Mouse (Mus musculus): ENCODE results near the gene Abca16. TPM values are rescaled to one million over a fixed set of nuclear protein-coding genes. Genes with fewer than 3 reads are reported as not detected.

Abca16 gene
- not detected in 2 replicates for total RNA-seq (2014; rRNA removed)
- not detected in 2 replicates for polyA plus RNA-seq (2015; fragmentation: Nextera tagmentation; extraction: Ambion mirVana)

DNA sequence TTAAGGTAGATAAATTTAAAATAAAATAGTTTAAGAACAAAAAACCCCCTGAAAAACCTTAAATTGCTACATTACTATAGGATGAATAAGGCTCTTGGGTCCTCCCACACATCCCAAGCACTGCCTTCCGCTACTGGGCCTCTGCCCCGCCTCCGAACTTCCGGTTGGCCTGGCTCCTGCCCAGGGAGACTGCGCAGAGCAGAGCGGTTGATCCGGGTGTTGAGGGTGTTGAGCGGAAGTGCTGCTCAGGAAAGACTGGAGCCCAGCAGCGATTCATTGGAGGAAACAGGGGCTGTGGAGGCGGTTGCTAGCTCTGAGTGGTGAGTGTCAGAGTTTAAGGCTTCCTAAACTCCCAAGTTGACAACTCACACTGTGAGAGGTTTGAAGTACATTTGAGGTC, at the start of gene Abca16:
Abca16 (plus strand) TSS at position 201 of the 400 bp plus-strand sequence.
- no peak for DNase-seq (ENCODE audit: low spot score)
- no peak within 1 kb of the TSS for H3K4me3 ChIP-seq (ENCODE audit: low read depth, low read length)
- H3K4me1 ChIP-seq (ENCODE audit: insufficient read depth, low read length) = no peaks in the 10 kb centered on the region
- no peaks in the 10 kb centered on the region for H3K36me3 ChIP-seq (ENCODE audit: insufficient read depth, low read length)
- H3K27ac ChIP-seq (ENCODE audit: low read depth, low read length) = no peak within 1 kb of the TSS
- WGBS = 79% methylated on average over 10 of the region's 10 CpGs
- H3K9ac ChIP-seq (replicated peaks; ENCODE audit: low read length, poor library complexity, severe bottlenecking) = no peak within 1 kb of the TSS
- H3K27me3 ChIP-seq (ENCODE audit: insufficient read depth, low read length) = no peaks in the 10 kb centered on the region
- H3K9me3 ChIP-seq (ENCODE audit: low read length) = no peaks in the 10 kb centered on the region
- no peak for TF ChIP-seq CTCF (IDR thresholded peaks at IDR 0.05)
- no peak for ATAC-seq (ENCODE audit: low FRiP score)
- no peak within 1 kb of the TSS for H3K4me2 ChIP-seq (ENCODE audit: low read depth, low read length, poor library complexity, severe bottlenecking)

DNA sequence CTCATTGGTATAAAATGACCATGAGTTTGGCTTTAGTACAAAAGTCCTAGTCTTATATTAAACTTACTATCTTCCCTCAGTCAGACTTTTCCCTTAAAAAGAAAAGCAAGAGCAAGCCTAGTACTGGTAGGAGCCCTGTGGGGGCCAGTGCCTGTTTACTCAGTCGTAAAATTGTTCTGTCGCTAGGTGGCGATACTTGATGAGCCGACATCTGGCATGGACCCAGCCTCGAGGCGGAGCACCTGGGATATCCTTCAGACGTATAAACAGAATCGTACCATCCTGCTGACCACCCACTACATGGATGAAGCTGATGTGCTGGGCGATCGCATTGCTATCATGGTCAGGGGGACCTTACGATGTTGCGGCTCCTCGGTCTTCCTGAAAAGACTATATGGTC, 48.3 kb upstream of the Abca16 start:
- Histone ChIP-seq H3K4me2 (ENCODE audit: low read depth, low read length, poor library complexity, severe bottlenecking) (no peak overlapping the region), H3K9ac (replicated peaks; ENCODE audit: low read length, poor library complexity, severe bottlenecking) (no peak overlapping the region), H3K9me3 (ENCODE audit: low read length) (no peaks in the 10 kb centered on the region), H3K27ac (ENCODE audit: low read depth, low read length) (no peak overlapping the region), H3K27me3 (ENCODE audit: insufficient read depth, low read length) (no peaks in the 10 kb centered on the region), H3K4me1 (ENCODE audit: insufficient read depth, low read length) (no peaks in the 10 kb centered on the region), H3K36me3 (ENCODE audit: insufficient read depth, low read length) (no peaks in the 10 kb centered on the region), H3K4me3 (ENCODE audit: low read depth, low read length) (no peak overlapping the region)
- DNase-seq (ENCODE audit: low spot score) = peak; percentile 7
- peak; percentile 27 for TF ChIP-seq CTCF (IDR thresholded peaks at IDR 0.05)
- 38% methylated on average over 13 of the region's 13 CpGs for WGBS
- no peak for ATAC-seq (ENCODE audit: low FRiP score)

DNA sequence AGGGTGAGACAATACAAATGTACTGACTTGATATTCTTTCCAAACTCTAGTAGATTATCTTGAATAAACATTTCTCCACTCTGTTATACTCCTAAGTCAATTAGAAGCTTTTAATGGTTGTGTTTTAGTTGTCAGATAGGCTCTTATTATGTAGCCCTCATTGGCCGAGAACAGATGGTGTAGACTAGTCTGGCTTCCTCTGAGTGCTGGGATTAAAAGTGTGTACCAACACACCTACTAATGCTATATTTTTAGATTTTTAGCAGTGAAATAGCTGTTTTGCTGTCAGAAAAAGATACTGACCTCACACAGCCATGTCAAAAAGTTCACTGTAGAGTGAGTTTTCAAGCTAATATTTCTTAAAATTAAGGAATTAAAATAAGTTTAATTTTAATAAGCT, 2.9 kb downstream of the Abca16 start:
- Histone ChIP-seq H3K27ac (ENCODE audit: low read depth, low read length) (no peak overlapping the region), H3K4me3 (ENCODE audit: low read depth, low read length) (no peak overlapping the region), H3K36me3 (ENCODE audit: insufficient read depth, low read length) (no peaks in the 10 kb centered on the region), H3K9ac (replicated peaks; ENCODE audit: low read length, poor library complexity, severe bottlenecking) (no peak overlapping the region), H3K4me2 (ENCODE audit: low read depth, low read length, poor library complexity, severe bottlenecking) (no peak overlapping the region), H3K27me3 (ENCODE audit: insufficient read depth, low read length) (no peaks in the 10 kb centered on the region), H3K9me3 (ENCODE audit: low read length) (no peaks in the 10 kb centered on the region), H3K4me1 (ENCODE audit: insufficient read depth, low read length) (no peaks in the 10 kb centered on the region)
- no peak for DNase-seq (ENCODE audit: low spot score)
- WGBS = 97% methylated on average over 1 of the region's 1 CpGs
- TF ChIP-seq CTCF (IDR thresholded peaks at IDR 0.05) = no peak
- ATAC-seq (ENCODE audit: low FRiP score) = no peak

DNA sequence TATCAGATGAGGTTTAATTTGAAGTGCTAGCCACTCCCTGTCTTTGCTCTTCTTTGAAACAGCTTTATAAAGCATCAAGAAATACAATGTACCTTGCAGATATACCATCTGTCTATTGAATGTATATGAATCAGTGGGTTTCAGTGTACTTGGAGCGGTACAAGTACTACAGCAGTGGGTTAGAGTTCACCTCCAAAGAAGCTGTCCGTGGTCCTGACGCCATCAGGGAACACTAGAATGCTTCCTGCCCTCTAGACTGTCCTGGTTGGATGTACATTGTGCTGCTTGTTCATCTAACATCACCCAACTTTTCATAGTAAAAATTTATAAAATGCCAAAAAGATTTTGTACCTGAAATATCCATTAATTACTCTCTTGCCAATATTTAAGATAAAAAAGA, 17.2 kb downstream of the Abca16 start:
- WGBS = 30% methylated on average over 3 of the region's 3 CpGs
- TF ChIP-seq CTCF (IDR thresholded peaks at IDR 0.05) = no peak
- ATAC-seq (ENCODE audit: low FRiP score) (no peak), DNase-seq (ENCODE audit: low spot score) (no peak)
- Histone ChIP-seq H3K36me3 (ENCODE audit: insufficient read depth, low read length) (no peaks in the 10 kb centered on the region), H3K4me3 (ENCODE audit: low read depth, low read length) (no peak overlapping the region), H3K27ac (ENCODE audit: low read depth, low read length) (no peak overlapping the region), H3K9ac (replicated peaks; ENCODE audit: low read length, poor library complexity, severe bottlenecking) (no peak overlapping the region), H3K4me2 (ENCODE audit: low read depth, low read length, poor library complexity, severe bottlenecking) (no peak overlapping the region), H3K27me3 (ENCODE audit: insufficient read depth, low read length) (no peaks in the 10 kb centered on the region), H3K9me3 (ENCODE audit: low read length) (no peaks in the 10 kb centered on the region), H3K4me1 (ENCODE audit: insufficient read depth, low read length) (no peaks in the 10 kb centered on the region)

GRCm38 (mm10) chr7:120431464-120431863, 22.0 kb downstream of the Abca16 start:
- Histone ChIP-seq H3K27me3 (ENCODE audit: insufficient read depth, low read length) (no peaks in the 10 kb centered on the region), H3K9ac (replicated peaks; ENCODE audit: low read length, poor library complexity, severe bottlenecking) (no peak overlapping the region), H3K4me1 (ENCODE audit: insufficient read depth, low read length) (no peaks in the 10 kb centered on the region), H3K27ac (ENCODE audit: low read depth, low read length) (no peak overlapping the region), H3K9me3 (ENCODE audit: low read length) (no peaks in the 10 kb centered on the region), H3K4me3 (ENCODE audit: low read depth, low read length) (no peak overlapping the region), H3K4me2 (ENCODE audit: low read depth, low read length, poor library complexity, severe bottlenecking) (no peak overlapping the region), H3K36me3 (ENCODE audit: insufficient read depth, low read length) (no peaks in the 10 kb centered on the region)
- ATAC-seq (ENCODE audit: low FRiP score) = no peak
- TF ChIP-seq CTCF (IDR thresholded peaks at IDR 0.05) = no peak
- no peak for DNase-seq (ENCODE audit: low spot score)

- WGBS = 12% methylated on average over 24 of the region's 31 CpGs
- Histone ChIP-seq H3K4me2 (ENCODE audit: low read depth, low read length, poor library complexity, severe bottlenecking) (peak overlapping the region; percentile 68), H3K4me1 (ENCODE audit: insufficient read depth, low read length) (0 out of 2 replicates have a peak, but pooled peaks cover 3% of the 10 kb centered on the region), H3K9ac (replicated peaks; ENCODE audit: low read length, poor library complexity, severe bottlenecking) (peak overlapping the region; percentile 52), H3K36me3 (ENCODE audit: insufficient read depth, low read length) (no peaks in the 10 kb centered on the region), H3K27ac (ENCODE audit: low read depth, low read length) (no peak overlapping the region), H3K4me3 (ENCODE audit: low read depth, low read length) (peak overlapping the region; percentile 38), H3K9me3 (ENCODE audit: low read length) (no peaks in the 10 kb centered on the region; the same call in 1 of the 2 replicates), H3K27me3 (ENCODE audit: insufficient read depth, low read length) (no peaks in the 10 kb centered on the region)
- no peak for TF ChIP-seq CTCF (IDR thresholded peaks at IDR 0.05)
- DNase-seq (ENCODE audit: low spot score) (no peak), ATAC-seq (ENCODE audit: low FRiP score) (peak; percentile 44; the same call in 1 of the 2 replicates)
These were observed 94.6 kb downstream of the Abca16 start for GRCm38 (mm10) chr7:120503891-120504662.

All from midbrain, postnatal 0 days (tissue).